Mouse (Mus musculus) liver, postnatal 0 days (tissue): ENCODE measurements around the gene Timm23.

Experiments used
- CTCF ChIP-seq: sonication (generic); IDR thresholded peaks from 2 replicates; pipeline ENCODE4 v1.5.1; 2016; ENCODE audit warnings: antibody characterized with exemption, low read depth
- EP300 ChIP-seq: IDR thresholded peaks from 2 replicates; pipeline ENCODE4 v1.6.1; 2016; ENCODE audit warnings: antibody characterized with exemption, low read depth, mild to moderate bottlenecking

GRCm38 (mm10) chr14:32201354-32201753 lies 344 bp downstream of the Timm23 start:
- TF ChIP-seq EP300, result no peak
- no peak for TF ChIP-seq CTCF
